Mouse (Mus musculus): ENCODE measurements around the gene Rmi1. TPM values are rescaled to one million over a fixed set of nuclear protein-coding genes. Genes with fewer than 3 reads are reported as not detected.
A peak's percentile ranks its signal among the peaks of the same experiment; 100 is the strongest.
"Not testable (repeated sequence)": the region's sequence is repeated elsewhere in the genome, so short reads cannot be mapped to it uniquely, and the experiment has no call there.

Rmi1 gene
- 29.5 and 31.4 TPM in 2 replicates for polyA plus RNA-seq (2016; fragmentation: Nextera tagmentation; extraction: Ambion mirVana)

- Histone ChIP-seq H3K27me3 (no peaks in the 10 kb centered on the region), H3K9ac (peak within 1 kb of the TSS; percentile 100), H3K4me1 (no peaks in the 10 kb centered on the region), H3K4me3 (peak within 1 kb of the TSS; percentile 96), H3K27ac (peak within 1 kb of the TSS; percentile 99), H3K4me2 (replicated peaks) (peak within 1 kb of the TSS; percentile 69), H3K9me3 (no peaks in the 10 kb centered on the region), H3K36me3 (peaks cover 10% of the 10 kb centered on the region)
- ATAC-seq (ENCODE audit: insufficient number of reproducible peaks, insufficient read depth, low FRiP score, low TSS enrichment) = peak; percentile 93
- under 1% methylated on average over 91 of the region's 91 CpGs for WGBS
Observed at GRCm38 (mm10) chr13:58402003-58402743, at the start of gene Rmi1. Gene Rmi1 (plus strand): TSS chr13:58402248.

DNA sequence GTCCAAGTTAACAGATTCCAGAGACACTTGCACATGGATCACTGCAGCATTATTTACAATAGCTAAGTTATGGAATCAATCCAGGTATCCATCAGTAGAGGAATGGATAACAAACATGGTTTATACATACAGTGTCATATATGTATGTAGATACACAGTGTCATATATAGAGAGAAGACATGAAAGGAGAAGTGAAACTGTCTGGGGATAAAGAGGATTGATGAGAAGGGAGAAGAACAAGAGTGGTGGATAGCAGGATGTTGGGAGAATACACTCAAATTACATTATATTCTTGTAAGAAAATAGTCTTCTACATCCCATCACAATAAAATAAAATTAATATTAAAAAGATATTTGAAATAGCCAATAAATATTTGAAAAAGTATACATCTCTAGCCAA lies 49.1 kb upstream of the Rmi1 start:
- no peaks in the 10 kb centered on the region for H3K9me3 ChIP-seq

GRCm38 (mm10) chr13:58358629-58359303 lies 43.3 kb upstream of the Rmi1 start, which contains the start of gene Kif27:
Gene Kif27 (minus strand): TSS chr13:58359122.
- H3K4me1 ChIP-seq = no peaks in the 10 kb centered on the region; the same call in 1 of the 2 replicates
- H3K4me2 ChIP-seq (replicated peaks) = peak within 1 kb of the TSS; percentile 91
- ATAC-seq (ENCODE audit: insufficient number of reproducible peaks, insufficient read depth, low FRiP score, low TSS enrichment) = peak; percentile 98
- WGBS = 1% methylated on average over 74 of the region's 85 CpGs
- H3K9me3 ChIP-seq = no peaks in the 10 kb centered on the region
- no peaks in the 10 kb centered on the region for H3K36me3 ChIP-seq
- 0 out of 2 replicates have a peak within 1 kb of the TSS, but pooled peaks have one; percentile 46 for H3K27ac ChIP-seq
- H3K9ac ChIP-seq = peak within 1 kb of the TSS; percentile 60
- H3K4me3 ChIP-seq = peak within 1 kb of the TSS; percentile 66
- H3K27me3 ChIP-seq = no peaks in the 10 kb centered on the region

More for the DNA sequence above, 49.1 kb upstream of the Rmi1 start:
- Histone ChIP-seq H3K36me3 (no peaks in the 10 kb centered on the region), H3K4me1 (no peaks in the 10 kb centered on the region), H3K27ac (no peak overlapping the region), H3K4me3 (no peak overlapping the region), H3K9ac (no peak overlapping the region), H3K27me3 (no peaks in the 10 kb centered on the region), H3K4me2 (replicated peaks) (no peak overlapping the region)
- no peak for ATAC-seq (ENCODE audit: insufficient number of reproducible peaks, insufficient read depth, low FRiP score, low TSS enrichment)

- peak overlapping the region; percentile 60; the same call in 1 of the 2 replicates for H3K9ac ChIP-seq
- H3K4me2 ChIP-seq (replicated peaks) = peak overlapping the region; percentile 91
- ATAC-seq (ENCODE audit: insufficient number of reproducible peaks, insufficient read depth, low FRiP score, low TSS enrichment) = no peak; the same call in 1 of the 2 replicates
- H3K4me1 ChIP-seq = no peaks in the 10 kb centered on the region; the same call in 1 of the 2 replicates
- 2% methylated on average over 7 of the region's 7 CpGs for WGBS
- 0 out of 2 replicates have a peak overlapping the region, but pooled peaks have one; percentile 46 for H3K27ac ChIP-seq
- no peaks in the 10 kb centered on the region for H3K27me3 ChIP-seq
- peak overlapping the region; percentile 66 for H3K4me3 ChIP-seq
- H3K9me3 ChIP-seq = no peaks in the 10 kb centered on the region
- no peaks in the 10 kb centered on the region for H3K36me3 ChIP-seq
Observed at GRCm38 (mm10) chr13:58359304-58359653, 42.8 kb upstream of the Rmi1 start.

DNA sequence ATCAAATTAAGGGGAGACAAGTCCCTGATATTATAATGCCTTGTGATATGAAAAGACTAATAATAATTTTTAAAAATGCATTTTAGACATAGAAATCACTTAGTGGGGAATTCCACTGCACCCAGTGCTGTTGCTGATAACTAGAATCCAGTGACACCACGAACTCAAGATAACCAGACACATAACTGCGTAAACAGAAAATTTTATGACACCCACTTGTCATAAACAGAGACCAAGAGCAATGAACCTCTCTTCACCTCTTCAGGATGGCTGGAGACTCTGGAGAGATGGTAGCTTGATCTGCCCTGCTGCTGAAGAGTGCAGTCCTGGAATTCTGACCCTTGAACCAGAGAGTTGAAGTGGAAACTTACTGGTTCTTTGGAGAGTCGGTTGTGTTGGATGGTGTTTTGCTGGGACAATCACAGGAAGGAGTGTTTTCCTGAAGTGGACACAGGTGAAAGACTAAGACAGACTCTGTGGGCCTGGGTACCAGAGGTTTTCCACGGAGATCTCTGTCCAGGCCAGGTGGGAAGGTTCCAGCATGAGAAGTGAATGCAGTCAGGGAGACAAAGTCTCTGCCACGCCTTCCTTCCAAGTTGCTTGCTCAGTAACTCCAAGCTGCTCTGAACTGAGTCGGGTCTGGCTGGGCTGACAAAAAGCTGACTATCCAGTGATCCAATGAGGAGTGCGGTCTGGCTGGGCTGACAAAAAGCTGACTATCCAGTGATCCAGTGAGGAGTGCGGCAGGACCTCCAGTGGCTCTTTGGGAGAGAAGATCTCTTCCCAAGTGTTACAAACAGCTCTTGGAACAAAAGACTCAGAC lies 37.5 kb upstream of the Rmi1 start:
- Histone ChIP-seq H3K9ac (no peak overlapping the region), H3K27me3 (no peaks in the 10 kb centered on the region), H3K4me3 (no peak overlapping the region), H3K4me2 (replicated peaks) (no peak overlapping the region), H3K36me3 (no peaks in the 10 kb centered on the region), H3K4me1 (no peaks in the 10 kb centered on the region), H3K27ac (no peak overlapping the region), H3K9me3 (no peaks in the 10 kb centered on the region)
- ATAC-seq (ENCODE audit: insufficient number of reproducible peaks, insufficient read depth, low FRiP score, low TSS enrichment) = no peak
- WGBS = 84% methylated on average over 8 of the region's 8 CpGs

GRCm38 (mm10) chr13:58365179-58365578 lies 36.9 kb upstream of the Rmi1 start:
- H3K9ac ChIP-seq; H3K4me2 ChIP-seq (replicated peaks); H3K4me3 ChIP-seq; H3K9me3 ChIP-seq; H3K36me3 ChIP-seq; H3K27ac ChIP-seq; H3K27me3 ChIP-seq; ATAC-seq (ENCODE audit: insufficient number of reproducible peaks, insufficient read depth, low FRiP score, low TSS enrichment); H3K4me1 ChIP-seq: not testable (repeated sequence)
- WGBS = 79% methylated on average over 8 of the region's 8 CpGs

DNA sequence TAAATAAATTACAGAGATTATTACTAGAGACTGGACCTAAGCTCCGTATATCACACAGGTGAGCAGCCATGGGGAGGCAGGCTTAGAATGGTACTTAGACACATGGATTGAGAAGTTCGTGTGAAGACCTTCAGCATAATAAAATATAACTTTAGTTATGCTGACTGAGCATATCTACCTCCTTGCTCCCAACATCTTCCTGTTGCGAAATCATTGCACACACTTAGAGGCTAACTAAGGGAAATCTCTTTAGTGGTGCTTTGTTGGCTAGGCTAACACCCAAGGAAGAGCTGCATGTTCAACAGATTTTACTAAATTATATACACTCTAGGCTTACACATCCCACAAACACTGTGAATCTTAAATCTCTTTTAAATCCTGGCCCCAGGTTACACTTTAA lies 35.7 kb upstream of the Rmi1 start:
- Histone ChIP-seq H3K27me3 (no peaks in the 10 kb centered on the region), H3K4me3 (no peak overlapping the region), H3K9me3 (no peaks in the 10 kb centered on the region), H3K36me3 (no peaks in the 10 kb centered on the region), H3K9ac (no peak overlapping the region), H3K4me1 (no peaks in the 10 kb centered on the region), H3K4me2 (replicated peaks) (no peak overlapping the region), H3K27ac (no peak overlapping the region)
- 84% methylated on average over 3 of the region's 3 CpGs for WGBS
- ATAC-seq (ENCODE audit: insufficient number of reproducible peaks, insufficient read depth, low FRiP score, low TSS enrichment) = no peak

GRCm38 (mm10) chr13:58367641-58368040 lies 34.4 kb upstream of the Rmi1 start:
- H3K36me3 ChIP-seq = no peaks in the 10 kb centered on the region
- H3K9ac ChIP-seq = no peak overlapping the region
- no peak overlapping the region for H3K4me3 ChIP-seq
- H3K4me2 ChIP-seq (replicated peaks) = no peak overlapping the region
- no peaks in the 10 kb centered on the region for H3K27me3 ChIP-seq
- 68% methylated on average over 1 of the region's 1 CpGs for whole genome bisulfite sequencing
- H3K27ac ChIP-seq = no peak overlapping the region
- ATAC-seq (ENCODE audit: insufficient number of reproducible peaks, insufficient read depth, low FRiP score, low TSS enrichment) = no peak
- no peaks in the 10 kb centered on the region for H3K9me3 ChIP-seq
- H3K4me1 ChIP-seq = no peaks in the 10 kb centered on the region

DNA sequence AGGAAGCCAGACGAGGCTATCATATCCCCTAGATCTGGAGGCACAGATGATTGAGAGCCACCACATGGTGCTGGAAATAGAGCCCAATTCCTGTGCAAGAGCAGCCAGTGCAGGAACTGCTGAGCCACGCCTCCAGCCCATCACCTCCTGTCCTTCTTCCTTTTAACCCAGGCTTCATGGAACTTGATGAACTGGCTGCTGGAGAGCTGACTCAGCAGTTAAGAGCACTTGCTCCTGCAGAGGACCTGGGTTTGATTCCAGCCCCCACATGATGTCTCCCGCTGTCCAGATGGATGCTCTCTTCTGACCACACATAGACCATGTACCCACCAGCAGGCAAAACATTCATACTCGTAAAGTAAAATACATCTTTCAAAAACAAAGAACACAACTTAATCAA lies 33.2 kb upstream of the Rmi1 start:
- H3K4me3 ChIP-seq = no peak overlapping the region
- H3K36me3 ChIP-seq = no peaks in the 10 kb centered on the region
- H3K4me2 ChIP-seq (replicated peaks) = no peak overlapping the region
- no peaks in the 10 kb centered on the region for H3K4me1 ChIP-seq
- no peaks in the 10 kb centered on the region for H3K9me3 ChIP-seq
- H3K27ac ChIP-seq = no peak overlapping the region
- no peak for ATAC-seq (ENCODE audit: insufficient number of reproducible peaks, insufficient read depth, low FRiP score, low TSS enrichment)
- no peaks in the 10 kb centered on the region for H3K27me3 ChIP-seq
- H3K9ac ChIP-seq = no peak overlapping the region
- WGBS = 69% methylated on average over 4 of the region's 4 CpGs

GRCm38 (mm10) chr13:58372278-58373152 lies 29.5 kb upstream of the Rmi1 start:
- Histone ChIP-seq H3K36me3 (no peaks in the 10 kb centered on the region), H3K4me3 (no peak overlapping the region), H3K9ac (no peak overlapping the region), H3K9me3 (no peaks in the 10 kb centered on the region), H3K4me1 (no peaks in the 10 kb centered on the region), H3K4me2 (replicated peaks) (no peak overlapping the region), H3K27me3 (no peaks in the 10 kb centered on the region), H3K27ac (no peak overlapping the region)
- 85% methylated on average over 5 of the region's 5 CpGs for WGBS
- no peak for ATAC-seq (ENCODE audit: insufficient number of reproducible peaks, insufficient read depth, low FRiP score, low TSS enrichment)

DNA sequence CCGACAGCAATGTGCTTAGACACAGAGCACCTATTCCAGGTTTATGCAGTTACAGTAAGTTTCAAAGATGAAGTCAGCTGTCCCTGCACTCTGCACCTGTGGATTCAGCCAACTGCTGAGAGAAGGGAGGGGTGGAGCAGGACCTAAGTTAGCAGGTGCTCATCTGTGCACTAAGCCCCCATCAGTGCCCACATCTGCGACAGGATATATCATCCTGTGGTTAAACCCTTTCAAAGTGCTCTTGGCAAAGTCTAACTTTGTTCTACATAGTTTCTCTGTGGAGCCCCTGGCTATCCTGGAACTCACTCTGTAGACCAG lies 28.9 kb upstream of the Rmi1 start:
- 93% methylated on average over 2 of the region's 2 CpGs for whole genome bisulfite sequencing

More for the DNA sequence above, 28.9 kb upstream of the Rmi1 start:
- H3K27me3 ChIP-seq = no peaks in the 10 kb centered on the region
- ATAC-seq (ENCODE audit: insufficient number of reproducible peaks, insufficient read depth, low FRiP score, low TSS enrichment) = no peak
- H3K27ac ChIP-seq = no peak overlapping the region
- H3K36me3 ChIP-seq = no peaks in the 10 kb centered on the region
- no peak overlapping the region for H3K9ac ChIP-seq
- H3K4me1 ChIP-seq = no peaks in the 10 kb centered on the region
- no peak overlapping the region for H3K4me3 ChIP-seq
- no peak overlapping the region for H3K4me2 ChIP-seq (replicated peaks)
- no peaks in the 10 kb centered on the region for H3K9me3 ChIP-seq

All from embryonic facial prominence, embryonic 12.5 days (tissue).